Mouse (Mus musculus): ENCODE results near the gene Nutf2-ps1.

DNA sequence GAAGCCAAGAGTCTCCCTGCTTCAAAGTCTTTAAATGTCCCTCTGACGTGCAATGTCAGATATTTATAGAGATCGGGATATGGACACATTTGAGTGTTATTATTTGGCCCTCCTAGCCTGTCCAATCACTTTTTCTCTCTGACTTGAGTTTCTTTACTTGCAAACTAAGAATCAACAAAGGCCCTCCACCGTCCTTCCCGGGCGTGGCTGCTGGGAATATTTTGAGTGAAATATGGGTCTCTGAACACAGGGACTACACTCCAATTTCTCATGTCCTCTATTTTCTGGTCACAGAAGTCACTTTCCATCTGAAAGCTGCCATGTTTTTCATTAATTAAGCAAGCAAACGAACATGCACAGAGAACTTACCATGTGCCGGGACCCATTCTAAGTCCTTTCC lies 14.3 kb downstream of the Nutf2-ps1 start:
- TF ChIP-seq CTCF (IDR thresholded peaks at IDR 0.05; ENCODE audit: insufficient read depth, low read depth, low read length) (no peak), POLR2A (IDR thresholded peaks at IDR 0.05; ENCODE audit: insufficient read depth, low read depth, low read length) (no peak)
